Mouse (Mus musculus) limb, embryonic 14.5 days (tissue): ENCODE results near the gene Zbtb38. TPM values are rescaled to one million over a fixed set of nuclear protein-coding genes. Genes with fewer than 3 reads are reported as not detected.

Experiments used
- ATAC-seq: fragments of 200-750 bp; cut with Nextera tagmentation; 2 replicates; pipeline ENCODE4 v1.8.0; 2017; ENCODE audit warnings: low read depth, moderate number of reproducible peaks, moderate TSS enrichment; ENCODE audit not compliant: low FRiP score
- DNase-seq: peaks from one replicate; pipeline ENCODE4 v3.0.0-alpha.2; 2015; ENCODE audit warnings: low spot score
- H3K27ac ChIP-seq: fragments of 300-500 bp; sonication (generic); replicated peaks from 2 replicates; pipeline ENCODE4 v1.5.1; 2014; ENCODE audit warnings: low read depth, mild to moderate bottlenecking, low read length, moderate library complexity, mixed read lengths
- H3K27me3 ChIP-seq: fragments of 300-500 bp; sonication (generic); 2 replicates; pipeline ENCODE4 v1.6.1; 2014; ENCODE audit warnings: low read length, mixed read lengths; ENCODE audit not compliant: control insufficient read depth, insufficient read depth
- H3K36me3 ChIP-seq: fragments of 300-500 bp; sonication (generic); 2 replicates; pipeline ENCODE4 v1.6.1; 2014; ENCODE audit warnings: mild to moderate bottlenecking, low read length, moderate library complexity, mixed read lengths; ENCODE audit not compliant: control insufficient read depth, insufficient read depth
- H3K4me1 ChIP-seq: fragments of 300-500 bp; sonication (generic); 2 replicates; pipeline ENCODE4 v1.6.1; 2014; ENCODE audit warnings: antibody characterized with exemption, low read length, mixed read lengths; ENCODE audit not compliant: control insufficient read depth, insufficient read depth
- H3K4me2 ChIP-seq: fragments of 300-500 bp; sonication (generic); replicated peaks from 2 replicates; pipeline ENCODE4 v1.6.1; 2014; ENCODE audit warnings: low read depth, mild to moderate bottlenecking, low read length, moderate library complexity; ENCODE audit not compliant: severe bottlenecking
- H3K4me3 ChIP-seq: fragments of 300-500 bp; sonication (generic); replicated peaks from 2 replicates; pipeline ENCODE4 v1.5.1; 2014; ENCODE audit warnings: low read length
- H3K9ac ChIP-seq: fragments of 300-500 bp; sonication (generic); 2 replicates; pipeline ENCODE4 v1.6.1; 2014; ENCODE audit warnings: mild to moderate bottlenecking, low read depth, low read length, moderate library complexity; ENCODE audit not compliant: severe bottlenecking
- H3K9me3 ChIP-seq: fragments of 300-500 bp; sonication (generic); 2 replicates; pipeline ENCODE4 v1.6.1; 2016; ENCODE audit warnings: low read length; ENCODE audit not compliant: control insufficient read depth
- POLR2A ChIP-seq: fragments of 200-500 bp; IDR thresholded peaks from 2 replicates; pipeline ENCODE4 v1.8.0; 2012; ENCODE audit warnings: inconsistent platforms, mild to moderate bottlenecking, moderate library complexity, borderline replicate concordance; ENCODE audit not compliant: insufficient read depth, insufficient read length; ENCODE audit errors: extremely low read depth
- WGBS: fragments of 180-500 bp; shearing (Covaris S2); extraction: QIAGEN DNeasy Blood & Tissue Kit; methylation state at CpG from one replicate; pipeline ENCODE4 v1.1.7; 2014; 5-methylcytosine and 5-hydroxymethylcytosine counted together
- polyA plus RNA-seq, 2 experiments: library from polyadenylated mRNA; depleted of rRNA in 1 of 2; stranded (reverse) in 1 of 2; unstranded in 1 of 2; fragments of >200 nt; fragmentation: Nextera tagmentation in 1 of 2; extraction: Ambion mirVana in 1 of 2; gene quantifications; 2 replicates each; pipeline versions ENCODE4 v1.2.1 to v1.2.3; 2012 to 2014

Zbtb38 gene
- polyA plus RNA-seq, 2 experiments, result 2.8 to 14.9 TPM

GRCm38 (mm10) chr9:96769651-96770050 lies 17.0 kb upstream of the Zbtb38 start:
- H3K4me1 ChIP-seq, result peaks cover 11% of the 10 kb centered on the region; the same call in 1 of the 2 replicates
- DNase-seq (no peak), ATAC-seq (no peak)
- H3K4me3 ChIP-seq, result no peak overlapping the region
- H3K27me3 ChIP-seq, result no peaks in the 10 kb centered on the region; the same call in 1 of the 2 replicates
- 68% methylated on average over 9 of the region's 9 CpGs for WGBS
- no peak overlapping the region for H3K9ac ChIP-seq
- no peak for TF ChIP-seq POLR2A
- no peaks in the 10 kb centered on the region for H3K36me3 ChIP-seq
- no peak overlapping the region for H3K4me2 ChIP-seq
- H3K27ac ChIP-seq, result no peak overlapping the region
- H3K9me3 ChIP-seq, result no peaks in the 10 kb centered on the region

- 0 out of 2 replicates have a peak, but pooled peaks cover 7% of the 10 kb centered on the region for H3K4me1 ChIP-seq
- ATAC-seq, result no peak
- no peak overlapping the region for H3K4me2 ChIP-seq
- H3K27ac ChIP-seq, result no peak overlapping the region
- no peaks in the 10 kb centered on the region; the same call in 1 of the 2 replicates for H3K27me3 ChIP-seq
- no peaks in the 10 kb centered on the region for H3K36me3 ChIP-seq
- no peak overlapping the region for H3K4me3 ChIP-seq
- no peak for DNase-seq
- H3K9me3 ChIP-seq, result no peaks in the 10 kb centered on the region
- H3K9ac ChIP-seq, result no peak overlapping the region
- no peak for TF ChIP-seq POLR2A
Observed at GRCm38 (mm10) chr9:96767874-96768273, 15.2 kb upstream of the Zbtb38 start.

GRCm38 (mm10) chr9:96766078-96766477 lies 13.4 kb upstream of the Zbtb38 start:
- Histone ChIP-seq H3K4me3 (no peak overlapping the region), H3K36me3 (no peaks in the 10 kb centered on the region), H3K27ac (no peak overlapping the region), H3K9ac (no peak overlapping the region), H3K27me3 (no peaks in the 10 kb centered on the region; the same call in 1 of the 2 replicates), H3K9me3 (no peaks in the 10 kb centered on the region), H3K4me2 (no peak overlapping the region), H3K4me1 (0 out of 2 replicates have a peak, but pooled peaks cover 7% of the 10 kb centered on the region)
- TF ChIP-seq POLR2A, result no peak
- no peak for ATAC-seq
- DNase-seq, result no peak

- TF ChIP-seq POLR2A, result no peak
- Histone ChIP-seq H3K9me3 (no peaks in the 10 kb centered on the region), H3K27me3 (no peaks in the 10 kb centered on the region; the same call in 1 of the 2 replicates), H3K4me1 (0 out of 2 replicates have a peak, but pooled peaks cover 7% of the 10 kb centered on the region), H3K36me3 (no peaks in the 10 kb centered on the region), H3K27ac (no peak overlapping the region), H3K9ac (no peak overlapping the region), H3K4me2 (no peak overlapping the region), H3K4me3 (no peak overlapping the region)
- 44% methylated on average over 5 of the region's 5 CpGs for WGBS
- DNase-seq (no peak), ATAC-seq (no peak)
Observed at GRCm38 (mm10) chr9:96765410-96765809, 12.8 kb upstream of the Zbtb38 start.

GRCm38 (mm10) chr9:96763847-96764631 lies 11.4 kb upstream of the Zbtb38 start:
- DNase-seq, result no peak
- 82% methylated on average over 9 of the region's 9 CpGs for WGBS

More at GRCm38 (mm10) chr9:96763847-96764631, 11.4 kb upstream of the Zbtb38 start:
- Histone ChIP-seq H3K36me3 (no peaks in the 10 kb centered on the region), H3K9me3 (no peaks in the 10 kb centered on the region), H3K9ac (no peak overlapping the region), H3K4me3 (no peak overlapping the region), H3K4me1 (0 out of 2 replicates have a peak, but pooled peaks cover 4% of the 10 kb centered on the region), H3K4me2 (no peak overlapping the region), H3K27ac (no peak overlapping the region), H3K27me3 (no peaks in the 10 kb centered on the region)
- no peak for ATAC-seq
- TF ChIP-seq POLR2A, result no peak
